Mouse (Mus musculus): Measurements from ENCODE around the gene Atn1. TPM values are rescaled to one million over a fixed set of nuclear protein-coding genes. Genes with fewer than 3 reads are reported as not detected.
A peak's percentile ranks its signal among the peaks of the same experiment; 100 is the strongest.

Atn1 gene
- total RNA-seq, 2 experiments from 2014 or later, result 61.0 to 70.5 TPM

DNA sequence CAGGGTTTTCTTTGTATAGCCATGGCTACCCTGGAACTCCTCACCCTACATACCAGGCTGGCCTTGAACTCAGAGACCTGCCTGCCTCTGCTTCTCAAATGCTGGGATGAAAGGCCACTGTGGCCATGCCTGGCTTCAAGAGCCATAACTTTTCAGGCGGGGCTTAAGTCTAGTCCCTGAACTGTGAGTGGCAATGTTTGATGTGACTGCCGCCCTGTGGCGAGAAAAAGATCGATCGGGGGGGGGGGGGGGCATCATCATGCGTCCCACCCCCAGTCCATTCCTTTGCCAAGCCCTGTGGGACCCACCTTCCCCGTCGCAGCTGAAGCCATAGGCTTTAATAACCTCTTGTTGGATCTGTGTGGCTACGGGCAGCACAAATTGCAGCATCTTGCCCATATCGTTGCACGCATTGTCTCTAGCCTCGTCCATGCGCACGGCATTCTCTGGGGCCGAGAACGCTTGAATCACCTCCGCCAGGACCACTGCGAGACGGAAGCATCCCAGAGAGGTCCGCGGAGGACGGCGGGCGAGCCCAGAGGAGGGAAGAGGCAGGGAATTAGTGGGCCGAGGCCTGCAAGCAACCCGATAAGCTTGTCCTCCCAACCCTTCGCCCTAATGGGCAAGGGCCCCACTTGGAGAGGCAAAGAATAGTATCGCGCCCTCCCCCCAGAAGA is 16.0 kb downstream of the Atn1 start:
- DNase-seq, result peak; percentile 63

- no peak for DNase-seq
Observed at GRCm38 (mm10) chr6:124739231-124739796, 17.0 kb downstream of the Atn1 start.

DNA sequence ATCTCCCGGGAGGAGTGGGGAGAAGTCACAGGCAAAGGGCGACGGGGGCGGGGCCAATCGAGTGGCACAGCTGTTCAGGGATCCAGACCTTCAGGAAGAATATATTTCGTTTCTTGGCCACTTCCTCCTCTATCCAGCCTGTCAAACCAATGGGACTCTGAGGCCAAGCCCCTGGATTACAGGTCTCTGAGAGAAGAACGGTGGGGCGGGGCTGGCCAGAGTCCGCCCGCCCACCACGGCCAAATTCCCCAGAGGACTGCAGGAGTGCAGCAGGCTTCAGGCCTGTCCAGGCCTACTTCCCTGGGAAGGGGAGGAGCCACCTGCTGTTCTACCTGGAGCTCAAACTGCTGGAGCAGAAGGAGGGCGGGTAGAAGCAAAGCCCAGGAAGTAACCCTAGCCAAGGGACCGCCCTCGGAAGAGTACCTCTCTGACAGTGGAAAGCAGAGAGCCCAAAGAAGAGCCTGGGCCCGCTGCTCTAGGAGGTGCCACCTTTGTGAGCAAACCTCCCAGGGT is 17.8 kb downstream of the Atn1 start, which contains the start of gene Ptpn6:
Gene Ptpn6, minus strand, starts transcription at position 204 of the 513 bp plus-strand sequence.
- no peak for DNase-seq

GRCm38 (mm10) chr6:124737040-124737439 is 19.3 kb downstream of the Atn1 start:
- no peak for DNase-seq

DNA sequence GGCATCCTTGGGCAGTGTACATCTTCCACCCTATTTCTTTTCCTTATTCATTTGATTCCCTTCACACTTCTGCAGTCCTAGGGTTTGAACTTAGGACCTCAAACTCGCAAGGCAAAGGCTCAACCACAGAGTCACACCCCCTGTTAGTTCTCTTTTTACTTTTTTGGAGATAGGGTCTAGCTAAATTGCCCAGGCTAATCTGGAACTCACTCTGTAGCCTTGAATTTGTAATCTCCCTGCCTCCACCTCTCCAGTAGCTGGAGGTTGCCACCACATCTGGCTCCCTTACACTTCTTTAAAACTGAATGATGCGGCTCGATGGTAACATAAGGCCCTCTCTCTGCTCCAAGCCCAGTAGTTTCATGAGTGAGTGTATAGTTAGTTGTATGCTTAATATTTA is 21.9 kb downstream of the Atn1 start:
- DNase-seq, result no peak

DNA sequence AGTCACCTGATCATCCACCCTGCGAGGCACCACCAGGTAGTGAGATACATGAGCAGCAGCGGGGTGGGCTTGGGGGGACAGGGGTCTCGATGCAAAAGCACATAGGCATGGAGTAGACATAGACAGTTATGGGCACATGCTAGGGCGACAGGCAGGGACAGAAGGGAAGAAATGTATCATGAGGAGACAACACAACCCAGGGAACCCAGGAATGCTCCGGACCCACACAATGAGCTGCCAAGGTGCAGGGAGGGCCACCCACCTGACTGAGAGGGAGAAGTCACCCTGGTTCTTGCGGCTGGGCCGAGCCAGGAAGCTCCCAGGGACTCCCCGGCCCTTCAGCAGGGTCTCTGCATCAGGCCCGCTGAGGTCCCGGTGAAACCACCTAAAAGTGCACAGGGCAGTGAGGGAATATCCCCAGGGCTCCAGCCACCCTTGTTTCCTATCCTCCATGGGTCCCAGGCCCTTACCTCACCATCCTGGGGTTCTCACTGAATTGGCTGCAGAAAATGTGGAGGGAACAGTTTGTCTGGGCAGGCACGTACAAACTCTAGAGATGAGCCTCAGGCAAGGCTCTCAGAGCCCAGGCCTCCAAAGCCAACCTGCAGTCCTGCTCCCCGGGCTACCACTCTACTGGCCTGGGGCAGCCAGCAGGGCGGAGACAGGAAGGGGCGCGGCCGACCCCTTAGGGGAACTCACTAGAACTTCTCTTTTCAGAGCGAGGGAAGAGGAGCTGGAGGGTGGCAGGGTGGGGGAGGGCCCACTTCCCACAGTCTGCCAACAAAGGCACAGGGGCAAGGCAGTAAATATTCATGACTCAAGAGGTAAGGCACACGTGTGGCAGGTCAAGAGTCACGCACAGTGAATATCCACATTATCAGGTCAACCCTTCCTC is 23.6 kb downstream of the Atn1 start:
- no peak for DNase-seq

DNA sequence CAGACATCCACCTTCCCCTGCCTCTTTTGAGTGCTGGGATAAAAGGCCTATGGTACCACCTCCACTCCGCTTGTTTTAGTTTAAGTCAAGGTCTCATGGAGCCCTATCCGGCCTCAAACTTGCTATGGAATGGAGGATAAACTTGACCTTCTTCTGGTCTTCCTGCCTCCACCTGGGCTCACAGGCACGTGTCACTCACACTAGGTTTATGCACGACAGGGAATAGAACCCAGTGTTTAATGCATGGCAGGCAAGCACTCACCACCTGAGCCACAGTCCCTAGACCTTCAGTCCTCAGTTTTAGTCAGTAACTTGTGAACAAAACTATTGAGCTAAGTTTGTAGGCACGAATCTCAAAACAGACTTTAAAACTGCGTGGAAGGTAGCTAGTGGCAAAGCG is 25.3 kb downstream of the Atn1 start:
- no peak for DNase-seq

- no peak for DNase-seq
Observed at GRCm38 (mm10) chr6:124729850-124730705, 26.2 kb downstream of the Atn1 start.

- no peak for DNase-seq
Observed at GRCm38 (mm10) chr6:124728621-124729020, 27.7 kb downstream of the Atn1 start.

- no peak for DNase-seq
Observed at GRCm38 (mm10) chr6:124724472-124724871, 31.9 kb downstream of the Atn1 start.

DNA sequence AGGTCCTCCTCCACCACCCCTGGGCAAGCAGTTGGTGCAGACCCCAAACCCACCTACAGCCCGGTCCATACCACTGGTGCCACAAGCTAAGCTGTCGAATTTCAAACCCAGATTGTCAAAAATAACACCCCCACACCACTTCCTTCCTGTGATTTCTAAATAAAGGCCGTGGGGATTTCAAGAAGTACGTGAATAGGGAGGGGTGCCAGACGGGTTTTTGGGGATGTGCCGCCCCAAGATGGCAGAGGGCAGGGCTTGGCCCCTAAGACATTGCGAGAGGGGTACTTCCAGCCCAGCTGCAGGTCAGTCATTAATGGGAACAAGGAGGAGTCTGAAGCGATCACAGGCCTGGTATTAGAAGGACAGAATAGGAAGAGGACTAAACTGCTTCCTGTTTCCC is 32.8 kb downstream of the Atn1 start:
- no peak for DNase-seq

DNA sequence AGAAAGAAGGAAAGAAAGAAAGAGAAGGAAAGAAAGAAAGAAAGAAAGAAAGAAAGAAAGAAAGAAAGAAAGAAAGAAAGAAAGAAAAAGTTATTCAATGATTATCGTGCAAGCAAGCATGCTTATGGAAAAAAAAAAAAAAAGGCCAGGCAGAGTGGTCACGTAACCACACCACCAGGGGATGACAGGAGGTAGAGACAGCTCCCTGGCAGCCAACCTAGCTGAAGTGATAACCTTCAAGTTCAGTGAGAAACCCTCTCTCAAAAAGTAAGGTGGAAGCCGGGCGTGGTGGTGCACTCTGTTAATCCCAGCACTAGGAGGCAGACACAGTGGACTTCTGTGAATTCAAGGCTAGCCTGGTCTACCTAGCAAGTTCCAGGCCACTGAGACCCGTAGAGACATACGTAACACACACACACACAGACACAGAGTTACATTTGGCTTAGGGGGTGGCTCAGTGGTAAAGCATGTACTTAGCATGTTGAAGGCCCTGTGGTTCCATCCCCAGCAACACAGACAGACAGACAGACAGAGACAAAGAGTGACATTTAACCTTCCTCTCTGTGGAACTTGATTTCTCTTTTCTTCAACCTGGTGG is 33.3 kb downstream of the Atn1 start:
- DNase-seq, result peak; percentile 61

DNA sequence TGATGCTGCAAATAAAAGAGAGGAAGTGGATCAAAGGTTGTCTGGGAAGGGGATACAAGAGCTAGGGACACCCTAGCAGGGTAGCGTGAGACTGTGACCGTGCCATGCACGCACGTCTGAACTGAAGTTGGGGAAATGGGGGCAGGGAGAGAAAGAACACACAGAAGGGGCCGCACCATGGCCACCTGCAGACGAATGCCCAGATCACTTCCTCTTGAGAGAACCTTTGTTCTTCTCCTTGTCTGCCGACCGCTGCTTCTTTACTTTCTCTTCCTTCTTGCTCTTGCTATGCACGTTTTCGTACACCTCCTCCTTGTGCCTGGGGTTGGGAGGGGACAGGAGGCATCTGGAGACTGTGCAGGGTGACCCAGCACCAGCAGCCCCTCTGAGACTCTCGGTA is 35.4 kb downstream of the Atn1 start:
- DNase-seq, result no peak

DNA sequence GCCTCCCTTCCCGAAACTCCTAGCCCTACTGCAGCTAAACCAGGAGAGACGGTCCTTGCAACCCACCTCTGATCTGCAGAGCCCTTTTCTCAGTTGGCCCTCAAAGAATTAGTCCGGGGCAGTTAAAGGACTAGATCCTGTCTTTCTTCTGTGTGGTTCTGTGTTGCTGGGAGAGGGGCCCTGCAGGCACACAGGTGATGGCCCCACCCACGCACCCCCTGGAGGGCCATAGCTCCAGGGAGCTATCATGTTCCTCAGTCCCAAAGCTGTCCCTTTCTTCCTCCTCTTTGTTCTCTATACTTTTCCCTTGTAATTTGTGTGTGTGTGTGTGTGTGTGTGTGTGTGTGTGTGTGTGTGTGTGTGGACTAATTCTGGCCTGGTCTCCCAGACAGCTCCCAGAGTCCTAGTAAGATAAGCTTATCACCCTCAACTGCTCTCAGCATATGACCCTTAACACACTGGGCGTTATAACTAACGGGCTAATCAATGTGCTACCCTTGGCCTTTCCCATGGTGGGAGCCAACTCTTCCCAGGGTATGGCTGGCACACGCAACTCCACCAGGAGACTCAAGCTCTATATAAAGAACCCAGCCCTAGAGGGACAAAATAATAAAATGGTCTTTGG is 36.9 kb downstream of the Atn1 start:
- no peak for DNase-seq

DNA sequence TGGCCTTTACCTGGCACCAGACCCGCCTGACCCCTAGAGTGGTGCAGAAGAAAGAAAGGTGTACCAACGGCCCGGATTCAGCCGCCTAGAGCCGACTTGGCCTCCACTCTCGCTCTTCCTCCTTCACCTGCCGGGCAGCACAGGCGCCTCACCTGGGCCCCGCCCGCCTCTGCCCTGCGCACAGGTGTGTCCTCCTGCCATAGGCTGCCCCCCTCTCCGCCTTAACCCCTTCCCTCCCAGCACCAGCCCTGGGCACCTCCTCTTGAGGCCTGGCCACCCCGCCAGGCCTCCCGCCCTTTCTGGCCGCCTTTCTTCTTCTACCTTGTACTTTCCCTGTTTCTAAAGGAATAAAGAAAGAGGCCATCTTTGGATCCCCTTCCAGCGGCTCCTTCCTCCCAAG is 37.6 kb downstream of the Atn1 start:
- no peak for DNase-seq

DNA sequence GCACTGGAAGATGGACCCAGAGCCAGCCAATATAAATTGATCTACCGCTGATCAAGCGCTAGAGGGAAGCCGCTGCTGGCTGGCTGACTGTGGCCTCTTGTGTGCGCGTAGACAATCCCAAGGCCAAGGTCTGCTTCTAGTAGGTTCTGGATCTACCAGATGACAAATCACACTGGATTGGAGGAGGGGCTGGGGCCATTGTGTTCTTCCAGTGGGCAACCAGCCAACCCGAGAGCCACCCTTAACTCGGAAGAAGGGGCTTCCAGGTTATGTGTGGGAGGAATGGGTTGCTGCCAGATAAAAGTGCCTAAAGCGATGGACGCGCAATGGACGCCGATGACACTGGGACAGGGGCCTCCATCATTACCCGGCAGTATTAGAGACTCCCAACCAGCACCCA is 38.4 kb downstream of the Atn1 start:
- no peak for DNase-seq

DNA sequence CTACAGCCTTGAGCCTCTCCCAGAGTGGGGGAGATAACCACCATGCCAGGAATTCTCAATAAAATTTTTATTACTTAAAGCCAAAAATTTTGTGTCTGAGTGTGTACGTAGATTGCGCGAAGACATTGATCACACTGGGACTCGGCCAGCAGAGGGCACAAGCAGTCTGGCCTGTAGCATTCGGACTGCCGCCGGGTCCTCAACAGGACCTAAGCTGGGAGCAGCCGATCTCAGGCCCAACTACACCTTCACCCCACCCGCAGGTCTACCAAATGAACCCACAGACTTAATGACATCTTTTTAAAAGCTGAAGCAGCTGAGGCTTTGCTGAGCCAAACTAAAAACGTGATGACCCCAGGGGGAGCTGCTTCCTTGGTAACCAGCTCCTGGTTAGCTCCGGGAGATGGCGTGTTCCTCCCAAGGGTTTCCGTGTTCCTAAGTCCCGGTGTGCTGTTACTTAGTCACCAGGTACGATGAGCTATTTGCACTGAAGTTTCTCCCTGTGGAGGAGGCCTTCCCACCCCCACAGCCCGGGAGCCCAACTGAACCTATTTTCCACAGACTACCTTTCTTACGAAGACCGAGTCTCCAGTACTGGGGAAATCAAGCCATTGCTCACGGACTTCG is 39.3 kb downstream of the Atn1 start:
- DNase-seq, result peak; percentile 64

- no peak for DNase-seq
Observed at GRCm38 (mm10) chr6:124712918-124713317, 43.4 kb downstream of the Atn1 start.

GRCm38 (mm10) chr6:124711824-124712782 is 44.2 kb downstream of the Atn1 start, which contains the start of the genes Emg1 and Phb2:
TSS of gene Emg1 (minus strand) at chr6:124712178.
TSS of gene Phb2 (plus strand) at chr6:124712336.
- peak; percentile 99 for DNase-seq

Data from heart, postnatal 4 days (tissue).